Mouse (Mus musculus): ENCODE data around the gene Slc29a4. TPM values are rescaled to one million over a fixed set of nuclear protein-coding genes. Genes with fewer than 3 reads are reported as not detected.

Gene Slc29a4
- total RNA-seq (2023) = 0.21 TPM

GRCm38 (mm10) chr5:142692248-142692647, at the start of gene Slc29a4:
Gene Slc29a4 (plus strand): TSS chr5:142692512.

Other genes with a start within 250 kb of the Slc29a4 start
- 51.3 TPM for gene Ap5z1, start 228.6 kb upstream of the Slc29a4 start, total RNA-seq (2023)
- gene Papolb, start 162.4 kb upstream of the Slc29a4 start, total RNA-seq (2023) = not detected
- gene Radil, start 141.4 kb upstream of the Slc29a4 start, total RNA-seq (2023) = not detected
- not detected for gene Mmd2, start 83.7 kb upstream of the Slc29a4 start, total RNA-seq (2023)
- gene Wipi2, start 64.8 kb upstream of the Slc29a4 start, total RNA-seq (2023) = 63.5 TPM
- gene Tnrc18, start 125.2 kb downstream of the Slc29a4 start, total RNA-seq (2023) = 96.7 TPM
- gene Fbxl18, start 202.9 kb downstream of the Slc29a4 start, total RNA-seq (2023) = 5.4 TPM
- gene Actb, start 214.2 kb downstream of the Slc29a4 start, total RNA-seq (2023) = 8,137 TPM

Measured in CD4-positive naive resting alpha-beta T cell, adult 57 days (primary cell).